Mouse (Mus musculus) intestine, embryonic 16.5 days (tissue): Measurements from ENCODE around the gene Ifi205. TPM values are rescaled to one million over a fixed set of nuclear protein-coding genes. Genes with fewer than 3 reads are reported as not detected.
"Not testable (repeated sequence)": the region's sequence is repeated elsewhere in the genome, so short reads cannot be mapped to it uniquely, and the experiment has no call there.

ENCODE experiments used
- ATAC-seq: fragments of 200-750 bp; cut with Nextera tagmentation; 2 replicates; pipeline ENCODE4 v1.8.0; 2017; ENCODE audit warnings: moderate TSS enrichment, moderate library complexity
- H3K27ac ChIP-seq: fragments of 300-500 bp; sonication (generic); 2 replicates; pipeline ENCODE4 v1.5.1; 2014; ENCODE audit warnings: mild to moderate bottlenecking, low read length
- H3K27me3 ChIP-seq: fragments of 300-500 bp; sonication (generic); replicated peaks from 2 replicates; pipeline ENCODE4 v1.6.1; 2014; ENCODE audit warnings: low read length, control low read depth, mixed read lengths; ENCODE audit not compliant: control insufficient read depth, insufficient read depth
- H3K36me3 ChIP-seq: fragments of 300-500 bp; sonication (generic); 2 replicates; pipeline ENCODE4 v1.6.1; 2014; ENCODE audit warnings: low read length, control low read depth; ENCODE audit not compliant: control insufficient read depth, insufficient read depth
- H3K4me1 ChIP-seq: fragments of 300-500 bp; sonication (generic); 2 replicates; pipeline ENCODE4 v1.6.1; 2014; ENCODE audit warnings: low read length, control low read depth, mixed read lengths; ENCODE audit not compliant: control insufficient read depth, insufficient read depth
- H3K4me2 ChIP-seq: fragments of 300-500 bp; sonication (generic); 2 replicates; pipeline ENCODE4 v1.6.1; 2014; ENCODE audit warnings: low read depth, low read length, control low read depth
- H3K4me3 ChIP-seq: fragments of 300-500 bp; sonication (generic); 2 replicates; pipeline ENCODE4 v1.5.1; 2014; ENCODE audit warnings: mild to moderate bottlenecking, low read length
- H3K9ac ChIP-seq: fragments of 300-500 bp; sonication (generic); 2 replicates; pipeline ENCODE4 v1.6.1; 2014; ENCODE audit warnings: low read depth, low read length
- H3K9me3 ChIP-seq: fragments of 300-500 bp; sonication (generic); 2 replicates; pipeline ENCODE4 v1.6.1; 2016; ENCODE audit warnings: low read length, control low read depth; ENCODE audit not compliant: control insufficient read depth
- WGBS: fragments of 180-500 bp; shearing (Covaris S2); extraction: QIAGEN DNeasy Blood & Tissue Kit; methylation state at CpG from one replicate; pipeline ENCODE4 v1.1.7; 2014; 5-methylcytosine and 5-hydroxymethylcytosine counted together
- polyA plus RNA-seq: library from polyadenylated mRNA; unstranded; fragments of >200 nt; fragmentation: Nextera tagmentation; extraction: Ambion mirVana; gene quantifications from 2 replicates; pipeline ENCODE4 v1.2.1, GENCODE M21; 2015

The Ifi205 gene
- 1.6 and 1.7 TPM in 2 replicates for polyA plus RNA-seq

GRCm38 (mm10) chr1:174031698-174032097, at the start of gene Ifi205:
Ifi205 (minus strand) TSS chr1:174031810.
- WGBS, result 54% methylated on average over 1 of the region's 1 CpGs
- Histone ChIP-seq H3K4me1 (no peaks in the 10 kb centered on the region), H3K9me3 (no peaks in the 10 kb centered on the region), H3K27me3 (no peaks in the 10 kb centered on the region), H3K4me3 (no peak within 1 kb of the TSS), H3K36me3 (no peaks in the 10 kb centered on the region), H3K4me2 (no peak within 1 kb of the TSS), H3K27ac (no peak within 1 kb of the TSS), H3K9ac (no peak within 1 kb of the TSS)
- ATAC-seq, result no peak

DNA sequence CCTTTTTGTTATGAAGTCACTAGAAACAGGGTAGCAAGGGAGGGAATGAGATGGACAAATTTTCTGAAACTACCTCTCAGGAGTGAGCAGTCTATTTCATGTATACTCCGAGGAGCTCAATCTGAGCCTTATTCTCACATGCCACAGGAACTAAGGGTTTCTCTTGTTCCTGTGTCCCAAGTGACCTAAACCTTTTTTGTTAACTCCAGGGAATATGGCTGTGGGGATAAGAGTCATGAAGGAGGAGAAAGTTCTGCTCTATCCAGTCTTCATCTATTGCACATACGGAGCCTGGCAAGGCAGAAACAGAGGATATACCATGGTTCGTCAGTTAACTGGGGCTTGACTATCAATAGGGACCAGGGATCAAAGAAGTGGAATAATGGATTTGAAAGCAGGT, 34.7 kb upstream of the Ifi205 start, which contains the start of gene Olfr430:
Gene Olfr430 (plus strand): TSS at position 301 of the 400 bp plus-strand sequence.
- H3K4me2 ChIP-seq, result no peak within 1 kb of the TSS
- no peak for ATAC-seq
- no peak within 1 kb of the TSS for H3K4me3 ChIP-seq
- no peak within 1 kb of the TSS for H3K27ac ChIP-seq
- no peak within 1 kb of the TSS for H3K9ac ChIP-seq
- H3K27me3 ChIP-seq, result no peaks in the 10 kb centered on the region
- no peaks in the 10 kb centered on the region for H3K4me1 ChIP-seq
- no peaks in the 10 kb centered on the region for H3K9me3 ChIP-seq
- no peaks in the 10 kb centered on the region for H3K36me3 ChIP-seq
- 89% methylated on average over 3 of the region's 3 CpGs for WGBS

DNA sequence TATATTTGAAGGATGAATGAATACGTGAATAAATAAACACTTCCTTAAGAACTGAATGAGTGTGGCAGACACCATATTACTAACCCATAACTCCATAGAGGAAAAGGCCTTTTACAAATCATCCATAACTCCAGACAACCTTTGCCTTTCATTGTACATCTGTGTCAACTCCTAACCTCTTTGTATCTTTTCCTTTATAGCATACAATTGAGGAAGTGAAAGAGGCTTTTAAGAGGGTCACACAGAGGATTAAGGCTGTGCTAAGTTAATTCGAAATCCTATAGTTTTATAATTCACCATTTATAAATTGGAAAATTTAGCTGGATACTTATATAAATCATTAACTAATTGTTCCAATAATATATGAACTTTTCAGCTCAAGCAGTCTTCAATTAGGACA, 23.6 kb upstream of the Ifi205 start:
- ATAC-seq, result no peak
- 84% methylated on average over 2 of the region's 2 CpGs for WGBS
- no peak overlapping the region for H3K4me2 ChIP-seq
- no peaks in the 10 kb centered on the region for H3K36me3 ChIP-seq
- no peak overlapping the region for H3K9ac ChIP-seq
- no peak overlapping the region for H3K4me3 ChIP-seq
- H3K4me1 ChIP-seq, result no peaks in the 10 kb centered on the region
- no peaks in the 10 kb centered on the region for H3K9me3 ChIP-seq
- H3K27ac ChIP-seq, result no peak overlapping the region
- H3K27me3 ChIP-seq, result no peaks in the 10 kb centered on the region

- Histone ChIP-seq H3K4me1 (no peaks in the 10 kb centered on the region), H3K4me3 (no peak overlapping the region), H3K27ac (no peak overlapping the region), H3K27me3 (no peaks in the 10 kb centered on the region), H3K9me3 (no peaks in the 10 kb centered on the region), H3K36me3 (no peaks in the 10 kb centered on the region), H3K4me2 (no peak overlapping the region), H3K9ac (no peak overlapping the region)
- 69% methylated on average over 3 of the region's 3 CpGs for WGBS
- ATAC-seq, result no peak
These were observed 21.4 kb upstream of the Ifi205 start for GRCm38 (mm10) chr1:174052981-174053380.

GRCm38 (mm10) chr1:174051931-174052536, 20.4 kb upstream of the Ifi205 start:
- 85% methylated on average over 5 of the region's 5 CpGs for WGBS
- Histone ChIP-seq H3K36me3 (no peaks in the 10 kb centered on the region), H3K4me1 (no peaks in the 10 kb centered on the region), H3K27me3 (no peaks in the 10 kb centered on the region), H3K9me3 (no peaks in the 10 kb centered on the region), H3K27ac (no peak overlapping the region), H3K4me3 (no peak overlapping the region), H3K9ac (no peak overlapping the region), H3K4me2 (no peak overlapping the region)
- ATAC-seq, result no peak

GRCm38 (mm10) chr1:174051515-174051914, 19.9 kb upstream of the Ifi205 start:
- no peak for ATAC-seq
- 82% methylated on average over 4 of the region's 4 CpGs for WGBS
- no peaks in the 10 kb centered on the region for H3K9me3 ChIP-seq

DNA sequence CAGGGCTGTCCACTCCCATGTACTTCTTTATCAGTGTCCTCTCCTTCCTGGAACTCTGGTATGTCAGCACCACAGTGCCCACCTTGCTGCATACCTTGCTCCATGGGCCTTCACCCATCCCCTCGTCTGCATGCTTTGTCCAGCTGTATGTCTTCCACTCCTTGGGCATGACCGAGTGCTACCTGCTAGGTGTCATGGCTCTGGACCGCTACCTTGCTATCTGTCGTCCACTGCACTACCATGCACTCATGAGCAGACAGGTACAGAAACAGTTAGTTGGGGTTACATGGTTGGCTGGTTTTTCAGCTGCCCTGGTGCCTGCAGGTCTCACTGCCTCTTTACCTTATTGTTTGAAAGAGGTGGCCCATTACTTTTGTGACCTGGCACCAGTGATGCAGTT, 18.9 kb upstream of the Ifi205 start:
- Histone ChIP-seq H3K27me3 (no peaks in the 10 kb centered on the region), H3K9me3 (no peaks in the 10 kb centered on the region), H3K4me1 (no peaks in the 10 kb centered on the region), H3K9ac (no peak overlapping the region), H3K27ac (no peak overlapping the region), H3K36me3 (no peaks in the 10 kb centered on the region), H3K4me3 (no peak overlapping the region), H3K4me2 (no peak overlapping the region)
- no peak for ATAC-seq
- 87% methylated on average over 4 of the region's 4 CpGs for WGBS

More at GRCm38 (mm10) chr1:174051515-174051914, 19.9 kb upstream of the Ifi205 start:
- Histone ChIP-seq H3K4me1 (no peaks in the 10 kb centered on the region), H3K27ac (no peak overlapping the region), H3K4me2 (no peak overlapping the region), H3K4me3 (no peak overlapping the region), H3K9ac (no peak overlapping the region), H3K36me3 (no peaks in the 10 kb centered on the region), H3K27me3 (no peaks in the 10 kb centered on the region)

DNA sequence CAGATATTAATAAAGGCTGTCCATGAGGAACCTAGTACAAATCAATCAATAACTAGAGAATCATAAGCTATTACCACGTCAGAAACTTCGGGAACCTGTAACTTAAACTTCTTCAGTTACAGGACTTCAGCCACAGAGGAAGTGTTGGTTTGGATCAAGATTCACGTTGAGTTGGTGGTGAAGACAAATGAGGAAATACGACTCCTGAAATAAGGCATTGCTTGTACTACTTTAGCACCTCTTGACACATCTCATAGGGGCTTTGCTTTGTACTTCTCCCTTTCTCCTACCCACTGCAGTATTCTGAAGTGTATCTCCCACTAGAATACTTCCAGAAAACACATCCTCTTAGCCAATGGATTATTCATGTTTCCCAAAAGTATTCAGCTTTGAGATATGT, 17.7 kb upstream of the Ifi205 start:
- not testable (repeated sequence) for H3K9ac ChIP-seq, H3K4me1 ChIP-seq, H3K9me3 ChIP-seq, H3K4me3 ChIP-seq, H3K4me2 ChIP-seq, H3K27me3 ChIP-seq, H3K27ac ChIP-seq, H3K36me3 ChIP-seq, ATAC-seq
- 68% methylated on average over 3 of the region's 4 CpGs for WGBS

DNA sequence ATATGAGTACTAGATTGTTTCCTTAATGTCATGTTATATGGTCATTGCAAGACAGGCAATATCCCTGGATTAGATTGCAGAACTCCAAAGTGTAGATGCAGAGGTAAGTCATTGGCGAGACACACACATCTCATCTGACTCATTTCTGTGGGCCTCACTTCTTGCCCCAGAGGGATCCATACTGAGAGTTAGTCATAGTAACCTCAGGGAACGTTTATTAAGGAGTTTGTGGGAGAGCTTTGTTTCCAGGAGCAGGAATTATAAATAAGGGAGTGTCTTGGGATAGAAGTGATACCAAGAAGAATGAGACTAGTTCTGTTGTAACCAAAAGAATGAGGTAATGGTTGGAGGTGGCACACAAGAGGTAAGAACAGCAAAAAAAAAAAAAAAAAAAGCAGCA, 17.3 kb upstream of the Ifi205 start, which contains the start of gene Olfr432:
Gene Olfr432 (plus strand): TSS at position 313 of the 400 bp plus-strand sequence.
- Histone ChIP-seq H3K27me3 (no peaks in the 10 kb centered on the region), H3K27ac (no peak within 1 kb of the TSS), H3K4me2 (no peak within 1 kb of the TSS), H3K9ac (no peak within 1 kb of the TSS), H3K4me1 (no peaks in the 10 kb centered on the region), H3K4me3 (no peak within 1 kb of the TSS), H3K36me3 (no peaks in the 10 kb centered on the region), H3K9me3 (no peaks in the 10 kb centered on the region)
- 70% methylated on average over 2 of the region's 2 CpGs for WGBS
- ATAC-seq, result no peak

DNA sequence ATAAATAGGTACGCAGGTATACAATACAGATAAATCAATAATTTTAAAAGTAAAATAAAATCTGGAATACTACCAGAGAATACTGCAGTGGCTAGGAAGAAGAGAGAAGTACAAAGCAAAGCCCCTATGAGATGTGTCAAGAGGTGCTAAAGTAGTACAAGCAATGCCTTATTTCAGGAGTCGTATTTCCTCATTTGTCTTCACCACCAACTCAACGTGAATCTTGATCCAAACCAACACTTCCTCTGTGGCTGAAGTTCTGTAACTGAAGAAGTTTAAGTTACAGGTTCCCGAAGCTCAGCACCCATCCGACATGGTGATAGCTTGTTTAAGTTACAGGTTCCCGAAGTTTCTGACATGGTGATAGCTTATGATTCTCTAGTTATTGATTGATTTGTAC, 16.6 kb upstream of the Ifi205 start:
- WGBS, result 81% methylated on average over 6 of the region's 6 CpGs
- H3K4me2 ChIP-seq, H3K4me1 ChIP-seq, H3K36me3 ChIP-seq, ATAC-seq, H3K9ac ChIP-seq, H3K9me3 ChIP-seq, H3K27me3 ChIP-seq, H3K27ac ChIP-seq, H3K4me3 ChIP-seq: not testable (repeated sequence)
